Mouse (Mus musculus) layer of hippocampus, adult 8-10 months (tissue): ENCODE results near the gene Tk1. TPM values are rescaled to one million over a fixed set of nuclear protein-coding genes. Genes with fewer than 3 reads are reported as not detected.
"Not testable (repeated sequence)": the region's sequence is repeated elsewhere in the genome, so short reads cannot be mapped to it uniquely, and the experiment has no call there.

Source experiments
- DNase-seq, 2 experiments: peaks; one replicate each; pipeline ENCODE4 v3.0.0; 2022; ENCODE audit warnings: low spot score in 2 of 2
- total RNA-seq, 4 experiments: library from RNA; stranded (reverse); gene quantifications; 2 replicates each; pipeline ENCODE4 v1.2.4; 2022

Tk1 gene
- total RNA-seq, 4 experiments from 2014 or later, result 0.54 to 1.3 (median 0.88) TPM

- DNase-seq, result no peak
These were observed 21.8 kb upstream of the Tk1 start for GRCm38 (mm10) chr11:117847593-117848215.

- no peak for DNase-seq
These were observed 20.7 kb upstream of the Tk1 start for GRCm38 (mm10) chr11:117846640-117847039.

- DNase-seq, result no peak
These were observed 19.8 kb upstream of the Tk1 start for GRCm38 (mm10) chr11:117845651-117846050.

GRCm38 (mm10) chr11:117844997-117845396, 19.1 kb upstream of the Tk1 start:
- no peak for DNase-seq

GRCm38 (mm10) chr11:117843434-117843833, 17.5 kb upstream of the Tk1 start:
- no peak for DNase-seq

- DNase-seq, result no peak
These were observed 15.0 kb upstream of the Tk1 start for GRCm38 (mm10) chr11:117840910-117841309.

GRCm38 (mm10) chr11:117839021-117839420, 13.1 kb upstream of the Tk1 start:
- DNase-seq, result no peak

GRCm38 (mm10) chr11:117838572-117838971, 12.7 kb upstream of the Tk1 start:
- no peak for DNase-seq

- peak; percentile 40 for DNase-seq
These were observed 10.4 kb upstream of the Tk1 start for GRCm38 (mm10) chr11:117836306-117836705.

- DNase-seq, result no peak
These were observed 8.2 kb upstream of the Tk1 start for GRCm38 (mm10) chr11:117834086-117834485.

GRCm38 (mm10) chr11:117833509-117833908, 7.6 kb upstream of the Tk1 start:
- not testable (repeated sequence) for DNase-seq

GRCm38 (mm10) chr11:117832086-117832969, 6.4 kb upstream of the Tk1 start:
- peak; percentile 45 to 73 for DNase-seq

- no peak for DNase-seq
These were observed 4.5 kb upstream of the Tk1 start for GRCm38 (mm10) chr11:117830401-117830800.

- DNase-seq, result no peak
These were observed 3.9 kb upstream of the Tk1 start for GRCm38 (mm10) chr11:117829671-117830215.

- DNase-seq, result no peak
These were observed 3.2 kb upstream of the Tk1 start for GRCm38 (mm10) chr11:117828888-117829604.

- DNase-seq, result no peak
These were observed 2.4 kb upstream of the Tk1 start for GRCm38 (mm10) chr11:117828149-117828887.

GRCm38 (mm10) chr11:117827386-117827785, 1.5 kb upstream of the Tk1 start:
- DNase-seq, result no peak

GRCm38 (mm10) chr11:117826916-117827315, 1.0 kb upstream of the Tk1 start:
- no peak for DNase-seq

GRCm38 (mm10) chr11:117826164-117826563, 272 bp upstream of the Tk1 start:
- no peak for DNase-seq

GRCm38 (mm10) chr11:117824060-117824969, 1.6 kb downstream of the Tk1 start:
- peak; percentile 61 to 85 for DNase-seq
